Mouse (Mus musculus) stomach, embryonic 15.5 days (tissue): ENCODE measurements around the gene Rps6ka1. TPM values are rescaled to one million over a fixed set of nuclear protein-coding genes. Genes with fewer than 3 reads are reported as not detected.

Source experiments
- ATAC-seq: fragments of 200-750 bp; cut with Nextera tagmentation; 2 replicates; pipeline ENCODE4 v1.8.0; 2017; ENCODE audit warnings: low read depth, moderate number of reproducible peaks, moderate TSS enrichment; ENCODE audit not compliant: insufficient read depth, low FRiP score
- H3K27ac ChIP-seq: fragments of 300-500 bp; sonication (generic); 2 replicates; pipeline ENCODE4 v1.5.1; 2015; ENCODE audit warnings: mild to moderate bottlenecking, inconsistent platforms
- H3K27me3 ChIP-seq: fragments of 300-500 bp; sonication (generic); replicated peaks from 2 replicates; pipeline ENCODE4 v1.6.1; 2015; ENCODE audit warnings: inconsistent platforms
- H3K36me3 ChIP-seq: fragments of 300-500 bp; sonication (generic); 2 replicates; pipeline ENCODE4 v1.6.1; 2015; ENCODE audit warnings: inconsistent platforms
- H3K4me1 ChIP-seq: fragments of 300-500 bp; sonication (generic); 2 replicates; pipeline ENCODE4 v1.6.1; 2015; ENCODE audit warnings: inconsistent platforms
- H3K4me2 ChIP-seq: fragments of 300-500 bp; sonication (generic); 2 replicates; pipeline ENCODE4 v1.6.1; 2015; ENCODE audit warnings: mild to moderate bottlenecking, inconsistent platforms
- H3K4me3 ChIP-seq: fragments of 300-500 bp; sonication (generic); replicated peaks from 2 replicates; pipeline ENCODE4 v1.5.1; 2015; ENCODE audit warnings: inconsistent platforms
- H3K9ac ChIP-seq: fragments of 300-500 bp; sonication (generic); 2 replicates; pipeline ENCODE4 v1.6.1; 2015; ENCODE audit warnings: inconsistent platforms
- H3K9me3 ChIP-seq: fragments of 300-500 bp; sonication (generic); 2 replicates; pipeline ENCODE4 v1.6.1; 2016; ENCODE audit warnings: inconsistent platforms
- WGBS: fragments of 180-500 bp; shearing (Covaris S2); methylation state at CpG from one replicate; pipeline ENCODE4 v1.1.7; 2015; 5-methylcytosine and 5-hydroxymethylcytosine counted together
- polyA plus RNA-seq: library from polyadenylated mRNA; unstranded; fragments of >200 nt; fragmentation: Nextera tagmentation; extraction: Ambion mirVana; gene quantifications from 2 replicates; pipeline ENCODE4 v1.2.1, GENCODE M21; 2015

The Rps6ka1 gene
- polyA plus RNA-seq, 1 experiment from 2014 or later: 73.4 TPM

- Histone ChIP-seq H3K4me3 (no peak overlapping the region), H3K4me1 (peaks cover 8% of the 10 kb centered on the region; the same call in 1 of the 2 replicates), H3K9me3 (no peaks in the 10 kb centered on the region), H3K36me3 (no peaks in the 10 kb centered on the region), H3K9ac (no peak overlapping the region), H3K27ac (peak overlapping the region; percentile 31; the same call in 1 of the 2 replicates), H3K4me2 (no peak overlapping the region), H3K27me3 (no peaks in the 10 kb centered on the region)
- WGBS: 54% methylated on average over 15 of the region's 15 CpGs
- ATAC-seq: peak; percentile 70
Measured at GRCm38 (mm10) chr4:133832945-133833874, 54.4 kb downstream of the Rps6ka1 start.

GRCm38 (mm10) chr4:133830453-133830852 is 57.1 kb downstream of the Rps6ka1 start:
- Histone ChIP-seq H3K9me3 (no peaks in the 10 kb centered on the region), H3K4me1 (peaks cover 11% of the 10 kb centered on the region; the same call in 1 of the 2 replicates), H3K27me3 (no peaks in the 10 kb centered on the region), H3K9ac (no peak overlapping the region), H3K27ac (no peak overlapping the region), H3K4me3 (no peak overlapping the region), H3K4me2 (no peak overlapping the region), H3K36me3 (no peaks in the 10 kb centered on the region)
- ATAC-seq: no peak
- WGBS: 96% methylated on average over 1 of the region's 1 CpGs

- no peaks in the 10 kb centered on the region for H3K36me3 ChIP-seq
- H3K4me2 ChIP-seq: peak overlapping the region; percentile 38; the same call in 1 of the 2 replicates
- no peak overlapping the region for H3K4me3 ChIP-seq
- 10% methylated on average over 10 of the region's 10 CpGs for WGBS
- H3K9me3 ChIP-seq: no peaks in the 10 kb centered on the region
- H3K27ac ChIP-seq: no peak overlapping the region
- no peaks in the 10 kb centered on the region for H3K27me3 ChIP-seq
- H3K9ac ChIP-seq: no peak overlapping the region
- no peak for ATAC-seq
- peaks cover 11% of the 10 kb centered on the region; the same call in 1 of the 2 replicates for H3K4me1 ChIP-seq
Measured at GRCm38 (mm10) chr4:133829281-133830070, 58.1 kb downstream of the Rps6ka1 start.

- no peaks in the 10 kb centered on the region for H3K9me3 ChIP-seq
- H3K4me1 ChIP-seq: peaks cover 11% of the 10 kb centered on the region; the same call in 1 of the 2 replicates
- no peak overlapping the region for H3K27ac ChIP-seq
- no peaks in the 10 kb centered on the region for H3K27me3 ChIP-seq
- 31% methylated on average over 25 of the region's 25 CpGs for WGBS
- no peak overlapping the region for H3K9ac ChIP-seq
- no peak overlapping the region for H3K4me3 ChIP-seq
- peak overlapping the region; percentile 29 for H3K4me2 ChIP-seq
- H3K36me3 ChIP-seq: no peaks in the 10 kb centered on the region
- ATAC-seq: no peak
Measured at GRCm38 (mm10) chr4:133827887-133828794, 59.5 kb downstream of the Rps6ka1 start.

- no peak overlapping the region for H3K4me3 ChIP-seq
- H3K36me3 ChIP-seq: no peaks in the 10 kb centered on the region
- no peak overlapping the region for H3K27ac ChIP-seq
- H3K9me3 ChIP-seq: no peaks in the 10 kb centered on the region
- 85% methylated on average over 6 of the region's 6 CpGs for WGBS
- no peaks in the 10 kb centered on the region for H3K27me3 ChIP-seq
- peaks cover 11% of the 10 kb centered on the region; the same call in 1 of the 2 replicates for H3K4me1 ChIP-seq
- H3K9ac ChIP-seq: no peak overlapping the region
- H3K4me2 ChIP-seq: no peak overlapping the region
- no peak for ATAC-seq
Measured at GRCm38 (mm10) chr4:133827354-133827753, 60.2 kb downstream of the Rps6ka1 start.

- 36% methylated on average over 3 of the region's 3 CpGs for WGBS
- ATAC-seq: no peak
- H3K27me3 ChIP-seq: no peaks in the 10 kb centered on the region
- H3K4me2 ChIP-seq: no peak overlapping the region
- H3K4me1 ChIP-seq: peaks cover 15% of the 10 kb centered on the region; the same call in 1 of the 2 replicates
- H3K9ac ChIP-seq: no peak overlapping the region
- H3K9me3 ChIP-seq: no peaks in the 10 kb centered on the region
- H3K36me3 ChIP-seq: no peaks in the 10 kb centered on the region
- H3K4me3 ChIP-seq: no peak overlapping the region
- H3K27ac ChIP-seq: no peak overlapping the region
Measured at GRCm38 (mm10) chr4:133825731-133826130, 61.9 kb downstream of the Rps6ka1 start.

- H3K27me3 ChIP-seq: no peaks in the 10 kb centered on the region
Measured at GRCm38 (mm10) chr4:133820806-133821560, 66.6 kb downstream of the Rps6ka1 start.

GRCm38 (mm10) chr4:133820166-133820565 is 67.4 kb downstream of the Rps6ka1 start:
- no peak overlapping the region for H3K9ac ChIP-seq
- 31% methylated on average over 4 of the region's 4 CpGs for WGBS
- no peak for ATAC-seq

More at GRCm38 (mm10) chr4:133820806-133821560, 66.6 kb downstream of the Rps6ka1 start:
- H3K4me2 ChIP-seq: peak overlapping the region; percentile 30; the same call in 1 of the 2 replicates
- H3K9ac ChIP-seq: no peak overlapping the region
- no peaks in the 10 kb centered on the region for H3K36me3 ChIP-seq
- no peaks in the 10 kb centered on the region for H3K9me3 ChIP-seq
- peak overlapping the region; percentile 60; the same call in 1 of the 2 replicates for H3K27ac ChIP-seq
- no peak overlapping the region for H3K4me3 ChIP-seq
- H3K4me1 ChIP-seq: peaks cover 20% of the 10 kb centered on the region
- ATAC-seq: no peak
- 35% methylated on average over 9 of the region's 9 CpGs for WGBS

GRCm38 (mm10) chr4:133817356-133817755 is 70.2 kb downstream of the Rps6ka1 start:
- no peaks in the 10 kb centered on the region for H3K9me3 ChIP-seq
- H3K9ac ChIP-seq: no peak overlapping the region
- ATAC-seq: no peak
- H3K36me3 ChIP-seq: no peaks in the 10 kb centered on the region
- 93% methylated on average over 5 of the region's 5 CpGs for WGBS
- no peak overlapping the region for H3K4me3 ChIP-seq
- no peak overlapping the region for H3K4me2 ChIP-seq
- peaks cover 27% of the 10 kb centered on the region for H3K4me1 ChIP-seq
- H3K27me3 ChIP-seq: no peaks in the 10 kb centered on the region
- no peak overlapping the region for H3K27ac ChIP-seq

More at GRCm38 (mm10) chr4:133820166-133820565, 67.4 kb downstream of the Rps6ka1 start:
- H3K27me3 ChIP-seq: no peaks in the 10 kb centered on the region
- H3K9me3 ChIP-seq: no peaks in the 10 kb centered on the region
- H3K4me2 ChIP-seq: peak overlapping the region; percentile 30; the same call in 1 of the 2 replicates
- H3K36me3 ChIP-seq: no peaks in the 10 kb centered on the region
- H3K27ac ChIP-seq: peak overlapping the region; percentile 60
- no peak overlapping the region for H3K4me3 ChIP-seq
- H3K4me1 ChIP-seq: peaks cover 27% of the 10 kb centered on the region

GRCm38 (mm10) chr4:133816504-133816875 is 71.1 kb downstream of the Rps6ka1 start:
- no peaks in the 10 kb centered on the region for H3K9me3 ChIP-seq
- no peak overlapping the region for H3K9ac ChIP-seq
- 16% methylated on average over 7 of the region's 7 CpGs for WGBS
- H3K27ac ChIP-seq: peak overlapping the region; percentile 100
- peaks cover 27% of the 10 kb centered on the region for H3K4me1 ChIP-seq
- H3K27me3 ChIP-seq: no peaks in the 10 kb centered on the region
- H3K4me3 ChIP-seq: peak overlapping the region; percentile 3
- no peaks in the 10 kb centered on the region for H3K36me3 ChIP-seq
- H3K4me2 ChIP-seq: peak overlapping the region; percentile 65
- no peak for ATAC-seq
